Mouse (Mus musculus) liver, embryonic 12.5 days (tissue): ENCODE results near the gene Dst. TPM values are rescaled to one million over a fixed set of nuclear protein-coding genes. Genes with fewer than 3 reads are reported as not detected.

Experiments
- ATAC-seq: fragments of 200-750 bp; cut with Nextera tagmentation; 2 replicates; pipeline ENCODE4 v1.8.0; 2017; ENCODE audit warnings: moderate number of reproducible peaks, mild to moderate bottlenecking, moderate library complexity
- H3K27ac ChIP-seq: fragments of 300-500 bp; sonication (generic); 2 replicates; pipeline ENCODE4 v1.5.1; 2016; ENCODE audit warnings: mild to moderate bottlenecking
- H3K27me3 ChIP-seq: fragments of 300-500 bp; sonication (generic); replicated peaks from 2 replicates; pipeline ENCODE4 v1.6.1; 2016; ENCODE audit warnings: mild to moderate bottlenecking, moderate library complexity
- H3K36me3 ChIP-seq: fragments of 300-500 bp; sonication (generic); 2 replicates; pipeline ENCODE4 v1.6.1; 2016; ENCODE audit warnings: mild to moderate bottlenecking, moderate library complexity
- H3K4me1 ChIP-seq: fragments of 300-500 bp; sonication (generic); 2 replicates; pipeline ENCODE4 v1.6.1; 2016
- H3K4me2 ChIP-seq: fragments of 300-500 bp; sonication (generic); 2 replicates; pipeline ENCODE4 v1.6.1; 2016; ENCODE audit warnings: mild to moderate bottlenecking, moderate library complexity
- H3K4me3 ChIP-seq: fragments of 300-500 bp; sonication (generic); 2 replicates; pipeline ENCODE4 v1.5.1; 2016; ENCODE audit warnings: mild to moderate bottlenecking, moderate library complexity
- H3K9ac ChIP-seq: fragments of 300-500 bp; sonication (generic); 2 replicates; pipeline ENCODE4 v1.6.1; 2016; ENCODE audit warnings: mild to moderate bottlenecking, moderate library complexity
- H3K9me3 ChIP-seq: fragments of 300-500 bp; sonication (generic); replicated peaks from 2 replicates; pipeline ENCODE4 v1.6.1; 2016; ENCODE audit warnings: mild to moderate bottlenecking, moderate library complexity
- WGBS: fragments of 180-500 bp; shearing (Covaris S2); methylation state at CpG from one replicate; pipeline ENCODE4 v1.1.7; 2016; ENCODE audit not compliant: insufficient replicate concordance; 5-methylcytosine and 5-hydroxymethylcytosine counted together
- polyA plus RNA-seq: library from polyadenylated mRNA; unstranded; fragments of >200 nt; fragmentation: Nextera tagmentation; extraction: Ambion mirVana; gene quantifications from 2 replicates; pipeline ENCODE4 v1.2.1, GENCODE M21; 2016

The Dst gene
- polyA plus RNA-seq, 1 experiment from 2014 or later, result 5.4 TPM

DNA sequence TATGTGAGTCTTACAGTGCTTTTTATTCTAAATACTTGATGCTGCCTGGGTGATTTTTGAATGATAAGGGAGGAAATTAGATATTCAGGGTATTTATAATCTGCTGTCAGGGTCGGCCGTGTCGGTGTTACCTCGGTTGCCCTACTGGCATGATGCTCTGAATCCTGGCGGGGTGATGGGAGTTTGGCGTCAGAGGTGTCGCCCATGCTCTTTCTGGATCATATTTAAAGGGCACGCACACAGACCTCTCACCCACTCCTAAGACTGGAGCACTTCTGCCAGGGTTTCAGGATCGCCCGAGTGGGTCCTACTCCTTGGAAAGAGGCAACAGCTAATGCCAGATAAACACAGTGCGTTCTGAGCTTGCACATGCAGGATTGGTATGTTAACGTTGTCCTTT is 128.1 kb downstream of the Dst start:
- Histone ChIP-seq H3K27ac (no peak overlapping the region), H3K4me1 (no peaks in the 10 kb centered on the region), H3K9ac (no peak overlapping the region), H3K4me3 (no peak overlapping the region), H3K9me3 (no peaks in the 10 kb centered on the region), H3K27me3 (no peaks in the 10 kb centered on the region), H3K36me3 (no peaks in the 10 kb centered on the region), H3K4me2 (no peak overlapping the region)
- ATAC-seq, result no peak
- WGBS, result 83% methylated on average over 12 of the region's 12 CpGs

GRCm38 (mm10) chr1:34038571-34038970 is 130.5 kb downstream of the Dst start:
- Histone ChIP-seq H3K4me1 (no peaks in the 10 kb centered on the region), H3K27ac (no peak overlapping the region)
- 79% methylated on average over 7 of the region's 7 CpGs for WGBS

DNA sequence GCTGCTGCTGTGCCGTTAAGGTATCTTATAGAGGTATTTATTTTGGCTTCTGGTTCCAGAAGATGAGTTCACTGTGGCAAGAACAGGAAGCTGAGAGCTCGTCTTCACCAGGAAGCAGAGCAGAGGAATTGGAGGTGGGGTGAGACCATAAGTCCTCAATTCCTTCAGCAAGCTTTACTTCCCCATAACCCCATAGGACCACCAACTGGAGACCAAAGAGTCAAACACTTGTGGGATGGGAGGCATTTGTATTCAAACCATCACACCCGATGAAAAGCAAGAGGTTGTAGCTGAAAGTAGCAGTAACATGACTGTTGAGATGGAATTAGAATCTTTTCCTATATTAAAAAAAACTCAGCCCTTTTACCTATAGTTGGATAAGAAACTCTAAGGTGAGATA is 132.0 kb downstream of the Dst start:
- no peak for ATAC-seq
- no peak overlapping the region for H3K4me2 ChIP-seq
- no peak overlapping the region for H3K9ac ChIP-seq
- H3K27ac ChIP-seq, result no peak overlapping the region
- H3K9me3 ChIP-seq, result no peaks in the 10 kb centered on the region
- no peak overlapping the region for H3K4me3 ChIP-seq
- WGBS, result 34% methylated on average over 3 of the region's 3 CpGs
- no peaks in the 10 kb centered on the region for H3K36me3 ChIP-seq
- H3K4me1 ChIP-seq, result no peaks in the 10 kb centered on the region
- no peaks in the 10 kb centered on the region for H3K27me3 ChIP-seq

More at GRCm38 (mm10) chr1:34038571-34038970, 130.5 kb downstream of the Dst start:
- Histone ChIP-seq H3K4me2 (no peak overlapping the region), H3K27me3 (no peaks in the 10 kb centered on the region), H3K4me3 (no peak overlapping the region), H3K9ac (no peak overlapping the region), H3K9me3 (no peaks in the 10 kb centered on the region), H3K36me3 (no peaks in the 10 kb centered on the region)
- no peak for ATAC-seq

- Histone ChIP-seq H3K4me3 (no peak overlapping the region), H3K9ac (no peak overlapping the region)
- ATAC-seq, result no peak
Measured at GRCm38 (mm10) chr1:34040901-34041721, 133.1 kb downstream of the Dst start.

DNA sequence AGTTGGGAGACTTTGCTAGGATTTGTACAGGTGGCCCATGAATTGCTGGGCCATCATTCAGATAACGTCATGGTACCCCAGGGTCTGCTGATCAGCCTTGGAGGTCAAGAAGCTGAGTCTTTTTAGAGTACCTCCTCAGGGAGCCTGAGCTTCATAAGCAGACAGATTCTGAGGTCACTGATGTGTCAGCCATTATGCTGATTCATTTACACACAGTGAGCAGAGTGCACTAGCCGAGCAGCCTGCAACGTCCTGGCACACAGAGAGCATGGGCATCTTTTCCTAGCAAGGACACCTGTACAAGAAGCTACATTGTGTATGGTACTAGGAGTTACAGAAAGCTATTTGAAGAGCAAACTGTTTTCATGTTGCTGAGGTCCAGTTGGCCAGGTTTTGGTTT is 134.3 kb downstream of the Dst start:
- ATAC-seq, result no peak
- WGBS, result 62% methylated on average over 3 of the region's 3 CpGs

More at GRCm38 (mm10) chr1:34040901-34041721, 133.1 kb downstream of the Dst start:
- Histone ChIP-seq H3K4me2 (no peak overlapping the region), H3K27me3 (no peaks in the 10 kb centered on the region), H3K27ac (no peak overlapping the region), H3K36me3 (no peaks in the 10 kb centered on the region), H3K9me3 (no peaks in the 10 kb centered on the region), H3K4me1 (no peaks in the 10 kb centered on the region)
- WGBS, result 48% methylated on average over 8 of the region's 8 CpGs

GRCm38 (mm10) chr1:34043327-34043726 is 135.3 kb downstream of the Dst start:
- H3K4me3 ChIP-seq, result no peak overlapping the region
- H3K9ac ChIP-seq, result no peak overlapping the region
- H3K36me3 ChIP-seq, result no peaks in the 10 kb centered on the region
- H3K27me3 ChIP-seq, result no peaks in the 10 kb centered on the region
- WGBS, result 73% methylated on average over 8 of the region's 8 CpGs
- H3K4me1 ChIP-seq, result no peaks in the 10 kb centered on the region
- H3K27ac ChIP-seq, result no peak overlapping the region
- ATAC-seq, result no peak
- no peak overlapping the region for H3K4me2 ChIP-seq
- no peaks in the 10 kb centered on the region for H3K9me3 ChIP-seq

More for the DNA sequence above, 134.3 kb downstream of the Dst start:
- H3K4me3 ChIP-seq, result no peak overlapping the region
- H3K4me2 ChIP-seq, result no peak overlapping the region
- no peak overlapping the region for H3K9ac ChIP-seq
- H3K4me1 ChIP-seq, result no peaks in the 10 kb centered on the region
- no peaks in the 10 kb centered on the region for H3K36me3 ChIP-seq
- H3K27me3 ChIP-seq, result no peaks in the 10 kb centered on the region
- no peaks in the 10 kb centered on the region for H3K9me3 ChIP-seq
- H3K27ac ChIP-seq, result no peak overlapping the region

DNA sequence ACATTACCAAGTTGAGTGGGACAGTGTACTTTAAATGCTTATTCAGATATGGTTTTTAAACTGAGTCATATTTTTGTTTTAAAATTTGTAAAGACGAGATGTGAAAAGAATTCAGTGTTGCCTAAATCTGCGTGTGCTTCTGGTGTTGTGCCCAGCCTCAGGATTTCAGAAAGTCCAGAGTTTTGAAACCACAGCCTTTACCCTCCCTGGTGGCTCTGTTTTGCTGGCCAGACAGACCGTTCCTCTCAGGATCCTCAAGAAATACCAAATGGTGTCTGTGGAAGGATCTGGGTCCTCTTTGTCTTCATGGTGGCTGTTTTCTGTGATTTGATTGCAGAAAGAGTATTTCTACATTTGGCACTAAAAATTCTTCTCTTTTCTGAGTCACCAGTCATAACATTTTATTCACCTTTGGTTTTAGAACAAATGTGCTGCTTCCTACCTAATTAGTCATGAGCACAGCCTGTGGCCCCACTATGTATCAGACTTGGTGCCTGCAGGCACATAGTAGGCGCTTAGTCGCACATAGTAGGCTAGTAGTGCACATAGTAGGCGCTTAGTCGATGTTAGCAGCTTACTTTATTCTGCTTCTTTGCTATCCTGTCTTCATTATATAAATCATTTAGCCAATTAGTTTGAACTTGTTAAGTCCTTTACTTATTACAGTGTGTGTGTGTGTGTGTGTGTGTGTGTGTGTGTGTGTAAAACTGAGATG is 136.0 kb downstream of the Dst start:
- H3K27ac ChIP-seq, result no peak overlapping the region
- no peaks in the 10 kb centered on the region for H3K27me3 ChIP-seq
- H3K36me3 ChIP-seq, result no peaks in the 10 kb centered on the region
- H3K4me3 ChIP-seq, result no peak overlapping the region
- no peak overlapping the region for H3K9ac ChIP-seq
- no peak for ATAC-seq
- H3K4me2 ChIP-seq, result no peak overlapping the region
- no peaks in the 10 kb centered on the region for H3K9me3 ChIP-seq
- no peaks in the 10 kb centered on the region for H3K4me1 ChIP-seq
- 66% methylated on average over 7 of the region's 7 CpGs for WGBS

- 57% methylated on average over 3 of the region's 3 CpGs for WGBS
- Histone ChIP-seq H3K27me3 (no peaks in the 10 kb centered on the region), H3K4me3 (no peak overlapping the region), H3K36me3 (no peaks in the 10 kb centered on the region), H3K9me3 (no peaks in the 10 kb centered on the region), H3K9ac (no peak overlapping the region), H3K4me2 (no peak overlapping the region), H3K27ac (no peak overlapping the region), H3K4me1 (no peaks in the 10 kb centered on the region)
- no peak for ATAC-seq
Measured at GRCm38 (mm10) chr1:34044675-34045074, 136.7 kb downstream of the Dst start.

GRCm38 (mm10) chr1:34047285-34047684 is 139.3 kb downstream of the Dst start:
- 64% methylated on average over 3 of the region's 3 CpGs for WGBS
- H3K9ac ChIP-seq, result no peak overlapping the region
- no peaks in the 10 kb centered on the region for H3K9me3 ChIP-seq
- no peaks in the 10 kb centered on the region for H3K36me3 ChIP-seq
- H3K27ac ChIP-seq, result no peak overlapping the region
- H3K4me3 ChIP-seq, result no peak overlapping the region
- H3K27me3 ChIP-seq, result no peaks in the 10 kb centered on the region
- no peaks in the 10 kb centered on the region; the same call in 1 of the 2 replicates for H3K4me1 ChIP-seq
- H3K4me2 ChIP-seq, result no peak overlapping the region
- no peak for ATAC-seq

GRCm38 (mm10) chr1:34051251-34051650 is 143.2 kb downstream of the Dst start:
- Histone ChIP-seq H3K36me3 (no peaks in the 10 kb centered on the region), H3K27ac (no peak overlapping the region), H3K9me3 (no peaks in the 10 kb centered on the region), H3K4me3 (no peak overlapping the region), H3K9ac (no peak overlapping the region), H3K27me3 (no peaks in the 10 kb centered on the region), H3K4me2 (no peak overlapping the region), H3K4me1 (no peaks in the 10 kb centered on the region; the same call in 1 of the 2 replicates)
- whole genome bisulfite sequencing, result 76% methylated on average over 3 of the region's 3 CpGs
- ATAC-seq, result no peak

DNA sequence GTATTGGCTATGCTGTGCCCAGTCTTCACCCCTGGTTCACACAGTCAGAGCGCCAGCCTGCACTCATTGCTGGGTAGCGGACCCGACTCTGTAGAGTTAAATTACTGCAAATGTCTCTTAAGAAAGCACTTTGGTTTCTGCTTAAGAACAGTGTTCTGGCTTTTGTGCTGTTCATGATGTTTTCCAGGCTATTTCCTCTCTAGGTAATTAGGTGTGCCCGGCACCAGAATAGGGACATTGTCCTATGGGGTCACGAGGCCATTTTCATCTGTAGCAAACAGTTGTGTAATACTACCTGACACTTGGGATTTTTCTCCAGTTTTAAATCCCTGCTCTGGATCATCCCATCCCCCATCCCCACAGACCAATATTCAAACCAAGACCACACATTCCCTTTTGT is 144.4 kb downstream of the Dst start:
- WGBS, result 74% methylated on average over 5 of the region's 5 CpGs
- no peak overlapping the region for H3K9ac ChIP-seq
- H3K4me2 ChIP-seq, result no peak overlapping the region
- no peaks in the 10 kb centered on the region for H3K9me3 ChIP-seq
- ATAC-seq, result no peak
- no peak overlapping the region for H3K4me3 ChIP-seq
- H3K27me3 ChIP-seq, result no peaks in the 10 kb centered on the region
- no peaks in the 10 kb centered on the region; the same call in 1 of the 2 replicates for H3K4me1 ChIP-seq
- no peak overlapping the region for H3K27ac ChIP-seq
- H3K36me3 ChIP-seq, result no peaks in the 10 kb centered on the region

DNA sequence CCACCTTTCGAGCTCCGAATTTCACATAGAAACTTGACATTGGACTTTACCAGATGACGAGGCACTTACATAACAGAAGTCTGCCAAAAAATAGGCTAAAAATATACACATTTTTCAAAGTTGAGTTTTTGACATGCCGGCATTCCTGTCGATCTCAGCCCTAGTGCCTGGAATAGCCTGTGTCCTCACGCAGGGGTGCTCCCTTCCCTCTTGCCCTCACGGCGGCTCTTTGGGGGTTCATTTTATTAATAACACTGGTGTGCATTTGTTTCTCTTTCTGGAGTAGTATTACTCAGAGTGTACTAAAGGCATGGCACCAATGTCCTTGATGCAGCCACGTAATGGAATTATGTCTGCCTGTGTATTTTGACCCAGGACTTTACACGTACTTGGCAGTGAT is 146.9 kb downstream of the Dst start:
- H3K4me3 ChIP-seq, result no peak overlapping the region
- no peak overlapping the region for H3K27ac ChIP-seq
- 75% methylated on average over 10 of the region's 10 CpGs for WGBS
- no peaks in the 10 kb centered on the region; the same call in 1 of the 2 replicates for H3K4me1 ChIP-seq
- no peaks in the 10 kb centered on the region for H3K27me3 ChIP-seq
- H3K9ac ChIP-seq, result no peak overlapping the region
- H3K9me3 ChIP-seq, result no peaks in the 10 kb centered on the region
- no peak overlapping the region for H3K4me2 ChIP-seq
- H3K36me3 ChIP-seq, result no peaks in the 10 kb centered on the region
- no peak for ATAC-seq
